Mouse (Mus musculus): ENCODE measurements around the gene Mtrex.
A peak's percentile ranks its signal among the peaks of the same experiment; 100 is the strongest.

The Mtrex gene

DNA sequence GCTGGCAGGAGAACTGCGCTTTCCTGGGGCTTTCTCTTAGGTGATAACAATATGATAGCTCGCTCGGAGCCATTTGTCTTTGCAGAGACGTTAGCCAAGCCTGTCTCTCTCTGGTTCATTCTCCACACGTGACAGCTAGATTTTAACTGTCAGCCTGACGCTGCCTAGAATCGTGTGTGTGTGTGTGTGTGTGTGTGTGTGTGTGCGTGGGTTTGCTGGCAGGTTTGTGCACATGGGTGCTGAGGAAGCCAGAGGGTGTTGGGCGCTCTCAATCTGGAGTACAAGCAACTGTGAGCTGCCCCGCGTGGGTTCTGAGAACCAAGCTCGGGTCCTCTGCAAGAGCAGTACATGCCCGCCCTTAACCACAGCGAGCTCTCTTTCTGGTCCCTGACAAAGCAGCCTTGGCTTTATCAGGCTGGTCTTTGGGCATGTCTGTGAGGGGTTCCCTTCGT is 14.7 kb upstream of the Mtrex start:
- Histone ChIP-seq H3K4me3 (replicated peaks; ENCODE audit: low read length) (no peak overlapping the region), H3K9me3 (ENCODE audit: low read length) (no peaks in the 10 kb centered on the region), H3K36me3 (ENCODE audit: insufficient read depth, low read length) (peaks cover 95% of the 10 kb centered on the region), H3K27me3 (ENCODE audit: insufficient read depth, low read length) (no peaks in the 10 kb centered on the region), H3K4me1 (replicated peaks; ENCODE audit: low read depth, low read length) (peaks cover 26% of the 10 kb centered on the region)
- TF ChIP-seq CTCF (conservative IDR thresholded peaks at IDR 0.05; ENCODE audit: low read length), result no peak
- TF ChIP-seq NANOG (IDR thresholded peaks at IDR 0.05; ENCODE audit: borderline replicate concordance, low read length), result no peak
- TF ChIP-seq POU5F1 (IDR thresholded peaks at IDR 0.05; ENCODE audit: borderline replicate concordance, low read length), result no peak

DNA sequence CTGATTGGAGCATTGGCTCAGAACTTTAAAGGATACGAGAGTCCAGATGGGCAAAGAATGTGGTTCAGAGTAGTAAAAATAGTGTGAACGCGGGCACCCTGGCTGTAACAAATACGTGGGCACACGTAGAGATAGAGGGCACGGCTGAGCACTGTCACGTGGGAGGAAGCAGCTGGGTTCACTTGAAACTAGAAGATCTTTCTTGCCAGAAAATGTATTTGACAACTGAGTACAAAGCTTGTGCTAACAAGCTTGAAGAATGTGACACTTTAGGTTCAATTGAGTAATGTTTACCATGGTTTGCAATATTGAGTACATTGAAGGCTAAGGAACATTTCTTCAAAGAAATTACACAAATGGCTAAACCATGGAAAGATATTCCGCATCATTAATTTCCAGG is 10.9 kb upstream of the Mtrex start:
- Histone ChIP-seq H3K36me3 (ENCODE audit: insufficient read depth, low read length) (peaks cover 89% of the 10 kb centered on the region), H3K4me1 (replicated peaks; ENCODE audit: low read depth, low read length) (peaks cover 9% of the 10 kb centered on the region), H3K9me3 (ENCODE audit: low read length) (no peaks in the 10 kb centered on the region), H3K27me3 (ENCODE audit: insufficient read depth, low read length) (no peaks in the 10 kb centered on the region), H3K4me3 (replicated peaks; ENCODE audit: low read length) (no peak overlapping the region)
- TF ChIP-seq POU5F1 (IDR thresholded peaks at IDR 0.05; ENCODE audit: borderline replicate concordance, low read length) (no peak), NANOG (IDR thresholded peaks at IDR 0.05; ENCODE audit: borderline replicate concordance, low read length) (no peak), CTCF (conservative IDR thresholded peaks at IDR 0.05; ENCODE audit: low read length) (no peak)

DNA sequence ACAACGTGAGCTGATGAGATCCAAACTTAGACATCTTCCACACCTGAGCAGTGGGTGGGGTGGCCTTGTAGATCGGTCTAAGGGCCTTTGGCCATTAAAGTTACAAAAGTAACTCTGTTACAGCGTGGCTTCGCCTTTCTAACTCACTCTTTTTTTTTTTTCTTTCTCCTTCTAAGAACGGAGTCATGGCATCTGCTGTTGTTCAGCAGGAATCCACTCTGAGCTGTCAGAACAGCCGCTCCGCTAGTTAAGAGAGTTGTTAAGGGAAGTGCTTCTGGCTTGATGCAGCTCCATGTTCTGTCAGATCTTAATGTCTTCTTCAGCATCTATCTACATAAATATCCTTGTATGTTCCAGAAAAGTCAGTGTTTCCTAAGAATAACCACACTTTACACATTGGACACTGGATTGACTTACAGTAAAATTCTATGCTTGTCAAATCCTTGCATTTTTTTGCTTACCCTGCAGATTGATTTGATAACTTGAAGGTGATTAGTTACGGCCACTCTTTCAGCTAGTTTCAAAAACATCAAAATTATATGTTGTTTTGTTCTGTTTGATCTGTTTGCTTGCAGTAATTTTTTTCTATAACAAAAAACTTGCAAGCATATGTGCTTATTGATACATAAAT is 955 bp upstream of the Mtrex start:
- no peaks in the 10 kb centered on the region for H3K9me3 ChIP-seq (ENCODE audit: low read length)
- no peak for TF ChIP-seq POU5F1 (IDR thresholded peaks at IDR 0.05; ENCODE audit: borderline replicate concordance, low read length)
- no peak for TF ChIP-seq NANOG (IDR thresholded peaks at IDR 0.05; ENCODE audit: borderline replicate concordance, low read length)
- TF ChIP-seq CTCF (conservative IDR thresholded peaks at IDR 0.05; ENCODE audit: low read length), result no peak

DNA sequence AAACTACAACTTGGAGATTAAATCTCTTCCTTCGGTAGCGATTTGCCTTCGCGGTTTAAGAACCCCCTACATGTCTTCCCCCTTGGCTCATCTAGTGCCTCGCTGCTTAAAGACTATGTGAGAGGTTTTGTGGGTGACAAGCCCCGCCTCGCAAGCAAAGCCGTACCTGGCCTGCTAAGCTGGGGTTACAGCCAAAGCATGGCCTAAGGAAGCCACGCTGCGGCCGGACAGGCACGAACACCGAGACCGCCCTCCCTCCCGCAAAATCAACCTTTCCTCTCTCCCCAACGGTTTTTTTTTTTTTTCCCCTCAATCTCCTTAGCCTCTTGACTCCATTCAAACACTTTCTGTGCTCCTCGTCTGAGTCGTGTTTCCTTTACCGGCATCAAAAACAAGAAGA is 402 bp downstream of the Mtrex start:
- Histone ChIP-seq H3K4me1 (replicated peaks; ENCODE audit: low read depth, low read length) (peaks cover 45% of the 10 kb centered on the region), H3K4me3 (replicated peaks; ENCODE audit: low read length) (peak overlapping the region; percentile 99), H3K27me3 (ENCODE audit: insufficient read depth, low read length) (no peaks in the 10 kb centered on the region), H3K9me3 (ENCODE audit: low read length) (no peaks in the 10 kb centered on the region), H3K36me3 (ENCODE audit: insufficient read depth, low read length) (peaks cover 44% of the 10 kb centered on the region)
- TF ChIP-seq POU5F1 (IDR thresholded peaks at IDR 0.05; ENCODE audit: borderline replicate concordance, low read length) (no peak), NANOG (IDR thresholded peaks at IDR 0.05; ENCODE audit: borderline replicate concordance, low read length) (no peak), CTCF (conservative IDR thresholded peaks at IDR 0.05; ENCODE audit: low read length) (no peak)

More for the DNA sequence above, 955 bp upstream of the Mtrex start:
- Histone ChIP-seq H3K27me3 (ENCODE audit: insufficient read depth, low read length) (no peaks in the 10 kb centered on the region), H3K4me1 (replicated peaks; ENCODE audit: low read depth, low read length) (peaks cover 38% of the 10 kb centered on the region), H3K4me3 (replicated peaks; ENCODE audit: low read length) (peak overlapping the region; percentile 99), H3K36me3 (ENCODE audit: insufficient read depth, low read length) (peaks cover 49% of the 10 kb centered on the region)

DNA sequence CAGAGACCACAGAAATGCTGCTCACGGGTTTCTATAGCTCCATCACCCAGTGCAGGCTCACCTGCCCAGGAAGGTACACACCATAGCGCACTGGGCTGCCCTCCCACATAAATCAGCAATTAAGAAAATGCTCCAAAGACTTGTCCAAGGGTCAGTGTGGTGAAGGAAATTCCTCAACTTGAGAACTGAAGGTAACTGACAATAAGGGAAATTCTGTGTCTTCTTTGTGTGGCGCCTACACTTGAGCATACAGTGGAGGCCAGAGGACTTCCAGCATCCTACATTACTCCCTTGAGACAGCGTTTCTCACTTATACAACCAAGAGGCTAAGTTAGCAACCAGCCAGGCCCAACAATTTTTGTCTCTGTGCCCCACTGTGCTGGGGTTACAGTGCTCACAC is 1.2 kb downstream of the Mtrex start:
- H3K27me3 ChIP-seq (ENCODE audit: insufficient read depth, low read length), result no peaks in the 10 kb centered on the region
- H3K4me3 ChIP-seq (replicated peaks; ENCODE audit: low read length), result peak overlapping the region; percentile 99
- H3K4me1 ChIP-seq (replicated peaks; ENCODE audit: low read depth, low read length), result peaks cover 45% of the 10 kb centered on the region
- no peaks in the 10 kb centered on the region for H3K9me3 ChIP-seq (ENCODE audit: low read length)
- H3K36me3 ChIP-seq (ENCODE audit: insufficient read depth, low read length), result peaks cover 46% of the 10 kb centered on the region
- TF ChIP-seq POU5F1 (IDR thresholded peaks at IDR 0.05; ENCODE audit: borderline replicate concordance, low read length), result no peak
- no peak for TF ChIP-seq NANOG (IDR thresholded peaks at IDR 0.05; ENCODE audit: borderline replicate concordance, low read length)
- no peak for TF ChIP-seq CTCF (conservative IDR thresholded peaks at IDR 0.05; ENCODE audit: low read length)

DNA sequence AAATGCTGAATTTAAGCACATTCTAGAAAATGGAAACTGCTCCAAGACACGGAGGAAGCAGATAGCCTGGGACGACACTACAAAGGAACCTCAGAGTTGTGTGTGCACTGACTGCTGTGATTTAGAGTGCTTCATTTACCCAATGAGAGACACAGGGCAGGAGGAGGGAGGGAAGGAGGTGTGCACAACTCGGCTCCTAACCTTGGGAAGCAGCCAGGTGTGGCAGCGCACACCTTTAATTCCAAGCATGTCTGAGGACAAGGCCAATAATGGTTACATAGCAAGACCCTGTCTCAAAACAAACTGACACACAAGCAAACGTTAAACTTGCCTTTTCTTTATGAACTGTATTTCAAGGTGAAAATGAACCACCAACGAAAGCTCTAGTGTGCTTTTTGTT is 1.9 kb downstream of the Mtrex start:
- Histone ChIP-seq H3K27me3 (ENCODE audit: insufficient read depth, low read length) (no peaks in the 10 kb centered on the region), H3K36me3 (ENCODE audit: insufficient read depth, low read length) (peaks cover 45% of the 10 kb centered on the region), H3K9me3 (ENCODE audit: low read length) (no peaks in the 10 kb centered on the region), H3K4me1 (replicated peaks; ENCODE audit: low read depth, low read length) (peaks cover 45% of the 10 kb centered on the region), H3K4me3 (replicated peaks; ENCODE audit: low read length) (peak overlapping the region; percentile 99)
- TF ChIP-seq NANOG (IDR thresholded peaks at IDR 0.05; ENCODE audit: borderline replicate concordance, low read length), result no peak
- TF ChIP-seq POU5F1 (IDR thresholded peaks at IDR 0.05; ENCODE audit: borderline replicate concordance, low read length), result no peak
- no peak for TF ChIP-seq CTCF (conservative IDR thresholded peaks at IDR 0.05; ENCODE audit: low read length)

DNA sequence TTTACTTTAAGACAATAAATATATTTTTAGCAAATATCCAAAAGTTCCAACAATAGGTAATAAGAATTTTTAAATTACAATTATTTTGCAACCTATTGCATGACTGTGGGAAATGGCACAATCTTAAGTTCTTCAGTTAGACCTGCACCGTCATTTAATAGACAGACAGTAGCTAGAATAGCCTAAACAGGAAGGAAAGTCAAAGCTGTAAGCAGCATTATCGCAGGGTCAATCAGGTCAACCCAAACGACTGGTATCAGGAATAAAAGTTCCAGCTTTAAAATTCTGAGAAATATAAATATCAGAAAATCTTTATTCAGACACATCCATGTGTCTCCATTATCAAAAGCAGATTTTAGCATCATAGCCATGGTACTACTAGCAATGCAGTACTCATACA is 6.3 kb downstream of the Mtrex start:
- TF ChIP-seq NANOG (IDR thresholded peaks at IDR 0.05; ENCODE audit: borderline replicate concordance, low read length), result no peak
- Histone ChIP-seq H3K4me3 (replicated peaks; ENCODE audit: low read length) (no peak overlapping the region), H3K36me3 (ENCODE audit: insufficient read depth, low read length) (peaks cover 80% of the 10 kb centered on the region), H3K27me3 (ENCODE audit: insufficient read depth, low read length) (no peaks in the 10 kb centered on the region), H3K4me1 (replicated peaks; ENCODE audit: low read depth, low read length) (peaks cover 33% of the 10 kb centered on the region), H3K9me3 (ENCODE audit: low read length) (no peaks in the 10 kb centered on the region)

DNA sequence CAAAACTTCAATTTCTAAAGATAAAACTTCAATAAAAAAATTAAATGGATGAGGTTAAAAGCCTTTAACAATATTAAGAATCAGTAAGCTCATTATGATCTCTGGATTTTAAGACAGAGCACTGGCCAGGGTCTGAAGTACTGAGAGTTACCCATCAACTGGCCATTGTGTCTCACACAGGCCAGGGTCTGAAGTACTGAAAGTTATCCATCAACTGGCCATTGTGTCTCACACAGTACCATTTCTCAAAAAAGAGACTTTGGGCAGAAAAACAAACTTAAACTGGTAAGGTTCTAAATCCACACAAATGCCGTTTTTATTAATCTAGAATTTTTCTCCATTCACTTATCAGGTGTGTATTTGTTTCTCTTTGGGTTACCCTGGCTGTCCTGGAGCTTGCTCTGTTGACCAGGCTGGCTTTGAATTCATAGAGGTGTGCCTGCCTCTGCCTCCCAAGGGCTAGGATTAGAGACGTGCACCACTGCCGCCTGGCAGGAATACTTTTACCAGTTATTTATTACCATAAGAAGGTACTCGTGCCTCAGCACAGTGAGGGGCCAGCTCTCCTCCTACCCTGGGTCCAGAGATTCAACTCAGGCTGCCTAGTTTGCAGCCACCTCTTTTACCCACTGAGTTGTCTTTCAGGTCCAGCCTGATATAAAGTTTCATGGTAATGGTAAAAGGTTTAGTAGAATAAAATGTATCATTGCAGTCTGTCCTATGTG is 7.9 kb downstream of the Mtrex start:
- no peak overlapping the region for H3K4me3 ChIP-seq (replicated peaks; ENCODE audit: low read length)
- no peaks in the 10 kb centered on the region for H3K27me3 ChIP-seq (ENCODE audit: insufficient read depth, low read length)
- peaks cover 82% of the 10 kb centered on the region for H3K36me3 ChIP-seq (ENCODE audit: insufficient read depth, low read length)
- TF ChIP-seq NANOG (IDR thresholded peaks at IDR 0.05; ENCODE audit: borderline replicate concordance, low read length), result no peak
- TF ChIP-seq POU5F1 (IDR thresholded peaks at IDR 0.05; ENCODE audit: borderline replicate concordance, low read length), result no peak
- no peak for TF ChIP-seq CTCF (conservative IDR thresholded peaks at IDR 0.05; ENCODE audit: low read length)
- no peaks in the 10 kb centered on the region for H3K9me3 ChIP-seq (ENCODE audit: low read length)
- peaks cover 18% of the 10 kb centered on the region for H3K4me1 ChIP-seq (replicated peaks; ENCODE audit: low read depth, low read length)

All from E14TG2a.4 (cell line).